Mouse (Mus musculus) bone marrow, adult 2 months (tissue): ENCODE measurements around the gene Cped1.

ENCODE experiments used
- CTCF ChIP-seq: fragments of 200-500 bp; IDR thresholded peaks from 2 replicates; pipeline ENCODE4 v1.5.1; 2011; ENCODE audit warnings: low read length, control low read depth; ENCODE audit not compliant: control insufficient read depth, insufficient read depth
- POLR2A ChIP-seq: fragments of 200-500 bp; IDR thresholded peaks from 2 replicates; pipeline ENCODE4 v1.6.1; 2011; ENCODE audit warnings: low read depth, mild to moderate bottlenecking, control low read depth, low read length, borderline replicate concordance; ENCODE audit not compliant: control insufficient read depth

- TF ChIP-seq CTCF = no peak
- TF ChIP-seq POLR2A = no peak
These were observed 247.8 kb downstream of the Cped1 start for GRCm38 (mm10) chr6:22233517-22233916.
